Mouse (Mus musculus) adrenal gland, postnatal 14 days (tissue): Measurements from ENCODE around the gene Elmod1. TPM values are rescaled to one million over a fixed set of nuclear protein-coding genes. Genes with fewer than 3 reads are reported as not detected.

Experiments used
- DNase-seq: peaks from one replicate; pipeline ENCODE4 v3.0.0; 2021; ENCODE audit warnings: mixed read lengths
- total RNA-seq: library from RNA; stranded (reverse); gene quantifications from 2 replicates; pipeline ENCODE4 v1.2.3, GENCODE M21; 2021

Elmod1 gene
- total RNA-seq, 1 experiment from 2014 or later, result 3.9 TPM

DNA sequence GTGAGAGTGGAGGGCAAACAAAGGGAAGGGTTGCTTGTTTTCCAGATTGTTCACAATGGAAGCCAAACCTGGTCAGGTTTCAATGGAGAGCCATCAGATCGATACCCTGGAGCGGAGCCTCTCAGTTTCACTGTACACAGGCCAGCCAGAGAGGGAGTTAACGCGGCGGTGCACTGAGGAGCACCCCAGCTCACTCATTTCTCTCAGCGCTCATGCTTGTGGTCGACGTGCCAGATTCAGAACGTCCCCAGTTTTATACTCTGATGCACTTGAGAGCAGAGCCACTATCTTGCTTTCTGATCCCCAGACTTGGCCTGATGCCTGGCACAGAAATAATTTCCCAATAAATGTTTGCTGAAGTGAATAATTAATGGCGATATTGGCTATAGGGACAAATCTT is 68.3 kb downstream of the Elmod1 start:
- DNase-seq, result no peak

DNA sequence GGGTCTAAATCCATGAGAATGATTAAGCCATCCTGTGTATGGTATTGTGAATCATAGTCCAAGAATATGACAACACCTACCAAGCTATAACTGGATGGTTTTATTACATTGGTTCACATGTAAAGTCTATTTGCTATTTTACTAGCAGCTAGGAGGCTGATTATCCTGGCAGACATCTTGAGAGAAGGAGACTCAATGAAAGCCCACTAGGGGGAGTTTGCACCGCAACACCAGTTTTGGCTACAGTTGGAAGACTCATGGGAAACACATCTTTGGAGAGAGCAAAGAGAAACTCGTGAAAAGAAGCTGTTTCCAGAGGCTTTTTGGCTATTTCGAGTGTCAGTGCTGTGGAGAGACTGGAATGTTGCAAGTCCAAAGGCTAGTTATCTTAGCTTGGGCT is 69.7 kb downstream of the Elmod1 start:
- no peak for DNase-seq

DNA sequence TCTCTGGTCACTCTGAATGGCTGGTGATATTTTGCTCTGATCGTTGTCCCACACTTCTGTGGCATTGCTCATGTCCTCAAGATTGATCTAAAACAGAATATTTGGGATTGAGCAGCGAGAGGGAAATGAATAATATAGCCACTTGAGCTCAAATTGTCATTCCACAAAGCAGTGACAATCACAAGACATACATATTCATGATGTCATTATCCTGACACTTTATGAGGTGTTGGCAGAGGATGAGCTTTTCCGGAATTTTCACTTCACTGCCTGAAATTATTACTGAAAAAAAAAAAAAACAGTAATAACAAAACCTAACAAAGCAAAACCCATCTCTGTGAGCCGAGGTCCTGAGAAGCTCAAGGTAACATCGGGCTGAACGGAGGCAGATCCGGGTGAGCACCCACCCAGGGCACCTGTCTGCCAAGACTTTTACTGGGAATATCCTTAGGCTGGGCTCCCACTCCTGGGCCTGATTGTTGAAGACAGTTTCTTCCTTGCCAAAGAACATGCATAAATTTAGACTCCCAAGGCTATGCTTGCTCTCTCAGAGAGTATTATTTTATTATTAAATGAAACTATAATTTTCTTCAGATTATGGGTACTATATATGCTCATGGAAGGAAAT is 71.8 kb downstream of the Elmod1 start:
- no peak for DNase-seq

DNA sequence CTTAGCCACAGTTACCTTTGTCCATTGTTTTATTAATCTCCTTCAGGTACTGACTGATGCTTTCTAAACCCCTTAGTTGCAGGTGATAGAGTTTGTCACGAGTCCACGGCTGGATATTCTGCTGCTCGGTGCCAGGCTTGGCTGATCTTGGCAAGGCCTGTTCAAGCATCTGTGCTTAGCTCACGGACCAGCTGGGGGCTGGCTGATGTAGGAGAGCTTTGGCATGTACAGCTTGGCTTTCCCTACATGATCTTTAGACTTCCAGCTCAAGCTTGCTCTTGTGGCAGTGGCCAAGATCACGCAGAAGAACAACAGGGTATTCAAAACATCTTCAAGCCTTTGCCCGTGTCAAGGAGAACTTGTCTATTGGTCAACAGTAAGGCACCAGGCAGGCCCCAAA is 75.3 kb downstream of the Elmod1 start:
- DNase-seq, result no peak

DNA sequence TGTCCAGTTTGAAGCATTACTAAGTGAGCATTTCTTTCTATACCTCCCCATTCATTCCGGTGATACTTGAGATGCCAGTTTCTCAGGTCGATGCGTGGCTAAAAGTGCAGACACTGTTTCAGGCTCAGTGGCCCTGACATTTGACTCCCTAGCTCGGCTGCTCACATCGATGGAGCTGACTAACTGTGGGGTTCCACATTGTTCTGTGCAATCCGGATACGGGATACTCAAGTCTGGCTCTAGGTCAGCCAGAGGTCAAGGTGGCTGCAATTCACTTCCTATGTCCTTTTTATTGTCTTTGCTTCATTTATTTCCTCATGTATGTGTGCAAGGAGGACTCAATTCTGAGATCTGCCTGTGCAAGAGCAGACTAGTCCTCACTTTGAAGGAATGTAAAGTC is 79.3 kb downstream of the Elmod1 start:
- DNase-seq, result no peak

DNA sequence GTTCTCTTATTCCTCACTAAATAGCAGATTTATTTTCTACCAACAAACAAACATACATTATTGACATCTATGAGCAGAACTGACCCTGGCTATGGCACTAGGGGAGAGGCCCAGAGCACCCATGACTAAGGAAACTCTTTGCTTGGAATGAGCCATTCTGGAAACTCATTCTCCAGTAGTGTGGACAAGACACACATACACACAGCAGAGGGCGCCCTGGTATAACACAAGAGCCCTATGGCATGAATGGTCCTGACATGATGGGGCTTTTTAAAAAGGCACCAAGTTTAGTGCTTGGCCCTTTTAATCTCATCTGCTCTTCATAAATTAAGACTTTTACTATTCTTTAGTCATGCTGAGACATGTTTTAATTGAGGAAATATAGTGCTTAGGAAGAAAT is 85.0 kb downstream of the Elmod1 start:
- DNase-seq, result peak; percentile 63

DNA sequence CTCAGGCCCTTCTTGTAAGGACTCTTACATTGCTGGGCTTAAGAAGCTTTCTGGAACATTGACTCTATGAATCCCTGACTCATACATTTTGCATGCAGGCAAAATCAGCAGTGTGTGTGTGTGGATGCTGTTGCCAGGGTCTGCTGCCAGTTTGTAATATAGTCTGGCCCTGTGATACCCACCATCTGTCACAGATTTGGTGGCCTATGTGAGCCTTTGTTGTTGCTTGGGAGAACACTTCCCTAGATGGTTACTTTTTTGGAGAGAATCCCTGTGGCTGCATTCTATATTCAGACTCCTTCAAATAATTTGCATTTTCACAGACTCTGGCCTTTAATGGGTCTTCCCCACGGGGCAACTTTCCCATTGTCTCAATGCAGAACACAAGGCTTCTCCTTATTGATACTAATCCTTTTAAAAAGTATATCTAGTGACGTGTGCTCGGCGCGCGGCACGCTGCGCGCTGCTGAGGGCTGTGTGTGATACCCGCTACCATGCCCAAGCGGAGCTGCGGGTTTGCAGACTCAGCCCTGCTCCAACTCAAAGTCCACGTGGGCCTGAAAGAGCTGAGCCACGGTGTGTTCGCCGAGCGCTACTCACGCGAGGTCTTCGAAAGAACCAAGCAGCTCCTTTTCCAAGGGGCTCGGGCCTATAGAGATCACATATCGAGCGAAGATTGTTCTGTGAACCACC is 91.4 kb downstream of the Elmod1 start:
- no peak for DNase-seq

DNA sequence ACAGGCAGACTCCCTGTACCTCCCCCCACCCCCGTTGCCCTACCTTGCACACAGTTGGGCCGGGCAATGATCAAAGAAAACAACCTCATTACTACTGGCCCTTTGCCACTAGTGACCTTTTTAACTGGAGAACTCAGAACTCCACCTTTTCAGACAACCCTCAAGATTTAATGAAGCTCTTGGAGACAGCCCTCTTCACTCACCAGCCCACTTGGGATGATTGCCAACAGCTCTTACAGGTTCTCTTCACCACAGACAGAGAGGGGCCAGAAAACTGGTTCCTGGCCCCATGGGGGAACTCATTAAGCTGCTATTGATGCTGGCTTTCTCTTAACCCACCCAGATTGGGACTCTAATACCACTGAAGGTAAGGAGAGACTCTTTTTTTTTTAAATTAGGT is 97.7 kb downstream of the Elmod1 start:
- DNase-seq, result no peak

DNA sequence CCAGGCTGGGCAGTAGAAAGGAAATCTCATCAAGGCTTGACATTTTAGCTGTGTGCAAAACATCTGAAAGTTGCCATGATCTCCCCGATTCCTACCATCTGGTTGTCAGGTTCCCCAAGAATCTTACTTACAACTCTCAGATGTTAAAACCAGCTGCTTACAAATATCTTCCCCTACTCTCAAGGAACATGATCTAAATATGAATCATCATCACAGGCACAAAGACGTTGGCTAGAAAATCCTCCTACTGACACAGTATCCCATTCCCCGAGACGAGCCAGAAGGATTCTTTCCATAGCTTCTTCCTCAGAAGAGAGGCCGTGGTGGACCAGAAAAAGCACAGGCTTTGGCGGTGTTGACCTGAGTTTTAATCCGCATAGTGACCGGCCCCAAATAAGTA is 101.9 kb downstream of the Elmod1 start:
- no peak for DNase-seq

Other genes starting within 250 kb of the Elmod1 start
- gene Slc35f2, start 203.8 kb downstream of the Elmod1 start, total RNA-seq, result 0.49 and 0.67 TPM in 2 replicates
- gene Sln, start 125.1 kb downstream of the Elmod1 start, total RNA-seq, result not detected in 2 replicates
- gene Tnfaip8l3, start 93.1 kb upstream of the Elmod1 start, total RNA-seq, result 0.56 TPM in 1 of 2 replicates, not detected in the other